Mouse (Mus musculus) megakaryocyte, embryonic 14.5 days (primary cell): ENCODE measurements around the gene Olfr1462.

ENCODE experiments used
- FLI1 ChIP-seq: IDR thresholded peaks from 2 replicates; pipeline ENCODE4 v1.6.1; 2012; ENCODE audit warnings: low read length, inconsistent platforms, mixed read lengths
- GATA1 ChIP-seq: IDR thresholded peaks from 3 replicates; pipeline ENCODE4 v1.6.1; 2012; ENCODE audit warnings: mixed read lengths, low read length, inconsistent platforms, borderline replicate concordance

- TF ChIP-seq FLI1 (no peak), GATA1 (no peak)
These were observed at the start of gene Olfr1462 for GRCm38 (mm10) chr19:13185434-13185833.
